Mouse (Mus musculus) midbrain, embryonic 11.5 days (tissue): Measurements from ENCODE around the gene Gm8374. TPM values are rescaled to one million over a fixed set of nuclear protein-coding genes. Genes with fewer than 3 reads are reported as not detected.
"Not testable (repeated sequence)": the region's sequence is repeated elsewhere in the genome, so short reads cannot be mapped to it uniquely, and the experiment has no call there.

Source experiments
- ATAC-seq: fragments of 200-750 bp; cut with Nextera tagmentation; 2 replicates; pipeline ENCODE4 v1.8.0; 2017; ENCODE audit warnings: moderate TSS enrichment, moderate library complexity; ENCODE audit not compliant: low FRiP score
- DNase-seq: peaks from one replicate; pipeline ENCODE4 v3.0.0; 2015; ENCODE audit warnings: low spot score; ENCODE audit errors: missing footprints
- H3K27ac ChIP-seq: fragments of 300-500 bp; sonication (generic); 2 replicates; pipeline ENCODE4 v1.5.1; 2014; ENCODE audit warnings: low read depth, low read length
- H3K27me3 ChIP-seq: fragments of 300-500 bp; sonication (generic); 2 replicates; pipeline ENCODE4 v1.6.1; 2014; ENCODE audit warnings: mild to moderate bottlenecking, low read length, moderate library complexity, mixed read lengths; ENCODE audit not compliant: control insufficient read depth, insufficient read depth
- H3K36me3 ChIP-seq: fragments of 300-500 bp; sonication (generic); 2 replicates; pipeline ENCODE4 v1.6.1; 2014; ENCODE audit warnings: mild to moderate bottlenecking, low read length, moderate library complexity, mixed read lengths; ENCODE audit not compliant: control insufficient read depth, insufficient read depth
- H3K4me1 ChIP-seq: fragments of 300-500 bp; sonication (generic); 2 replicates; pipeline ENCODE4 v1.6.1; 2014; ENCODE audit warnings: low read length; ENCODE audit not compliant: control insufficient read depth, insufficient read depth
- H3K4me2 ChIP-seq: fragments of 300-500 bp; sonication (generic); 2 replicates; pipeline ENCODE4 v1.6.1; 2014; ENCODE audit warnings: mild to moderate bottlenecking, moderate library complexity
- H3K4me3 ChIP-seq: fragments of 300-500 bp; sonication (generic); 2 replicates; pipeline ENCODE4 v1.5.1; 2014; ENCODE audit warnings: low read depth, low read length
- H3K9ac ChIP-seq: fragments of 300-500 bp; sonication (generic); 2 replicates; pipeline ENCODE4 v1.6.1; 2014; ENCODE audit warnings: low read length
- H3K9me3 ChIP-seq: fragments of 300-500 bp; sonication (generic); 2 replicates; pipeline ENCODE4 v1.6.1; 2016; ENCODE audit warnings: low read length; ENCODE audit not compliant: control insufficient read depth
- WGBS: fragments of 180-500 bp; shearing (Covaris S2); extraction: QIAGEN DNeasy Blood & Tissue Kit; methylation state at CpG from one replicate; pipeline ENCODE4 v1.1.7; 2014; 5-methylcytosine and 5-hydroxymethylcytosine counted together
- polyA plus RNA-seq: library from polyadenylated mRNA; unstranded; fragments of >200 nt; fragmentation: Nextera tagmentation; extraction: Ambion mirVana; gene quantifications from 2 replicates; pipeline ENCODE4 v1.2.1, GENCODE M21; 2014

Gm8374 gene
- not detected in 2 replicates for polyA plus RNA-seq

DNA sequence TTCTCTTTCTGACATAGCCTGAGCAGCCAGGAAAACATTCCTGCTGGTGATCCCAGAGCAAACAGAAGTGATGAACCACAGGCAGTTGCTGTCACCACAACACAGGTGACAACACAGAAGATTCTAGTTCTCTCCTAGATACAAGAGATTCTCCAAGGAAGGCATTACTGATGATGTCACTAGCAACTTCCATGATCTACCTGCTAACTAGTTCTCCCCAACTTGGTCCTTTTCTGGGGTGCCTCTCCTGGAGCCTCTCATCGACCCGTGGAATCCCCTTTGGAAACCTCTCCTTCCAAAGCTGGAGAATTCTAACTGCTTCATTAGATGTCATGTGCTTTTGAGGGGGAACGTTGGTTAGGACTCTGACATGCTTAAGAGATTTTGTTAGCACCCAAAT is at the start of gene Gm8374:
Gene Gm8374, minus strand, starts transcription at position 101 of the 400 bp plus-strand sequence.
- not testable (repeated sequence) for DNase-seq

DNA sequence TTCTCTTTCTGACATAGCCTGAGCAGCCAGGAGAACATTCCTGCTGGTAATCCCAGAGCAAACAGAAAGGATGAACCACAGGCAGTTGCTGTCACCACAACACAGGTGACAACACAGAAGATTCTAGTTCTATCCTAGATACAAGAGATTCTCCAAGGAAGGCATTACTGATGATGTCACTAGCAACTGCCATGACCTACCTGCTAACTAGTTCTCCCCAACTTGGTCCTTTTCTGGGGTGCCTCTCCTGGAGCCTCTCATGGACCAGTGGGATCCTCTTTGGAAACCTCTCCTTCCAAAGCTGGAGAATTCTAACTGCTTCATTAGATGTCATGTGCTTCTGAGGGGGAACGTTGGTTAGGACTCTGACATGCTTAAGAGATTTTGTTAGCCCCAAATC is 32.6 kb downstream of the Gm8374 start, which contains the start of gene Gm5797:
Gene Gm5797, minus strand, starts transcription at position 101 of the 400 bp plus-strand sequence.
- WGBS: no CpG with 5 or more reads among the region's 1 CpGs
- ATAC-seq: not testable (repeated sequence)

More for the DNA sequence above, at the start of gene Gm8374:
- not testable (repeated sequence) for H3K4me2 ChIP-seq, H3K4me3 ChIP-seq, H3K27me3 ChIP-seq, H3K36me3 ChIP-seq, H3K9me3 ChIP-seq, H3K9ac ChIP-seq, ATAC-seq, H3K4me1 ChIP-seq, H3K27ac ChIP-seq
- WGBS: 83% methylated on average over 3 of the region's 3 CpGs

DNA sequence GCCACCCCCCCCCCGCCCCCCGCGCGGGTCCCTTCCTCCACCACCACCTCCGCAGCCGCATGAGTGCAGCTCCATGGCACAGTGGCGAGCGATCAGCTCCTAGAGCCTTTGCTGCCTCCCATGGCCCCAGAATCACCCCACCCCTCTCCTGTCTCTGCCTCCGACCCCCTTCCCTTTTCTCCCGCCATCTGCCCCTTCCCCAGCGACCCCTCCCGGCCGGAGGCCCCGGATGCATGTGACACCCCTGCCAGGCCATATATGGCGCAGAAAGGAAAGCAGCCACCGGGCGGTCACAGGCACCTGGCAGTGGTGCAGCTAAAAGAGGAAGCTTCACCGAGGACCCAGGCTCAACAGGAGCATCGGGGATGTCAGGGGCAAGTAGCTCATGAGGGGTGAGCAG is 49.8 kb downstream of the Gm8374 start:
- not testable (repeated sequence) for H3K27ac ChIP-seq, H3K4me1 ChIP-seq, H3K9me3 ChIP-seq, H3K36me3 ChIP-seq, H3K27me3 ChIP-seq
- Histone ChIP-seq H3K4me3 (peak overlapping the region; percentile 48), H3K4me2 (peak overlapping the region; percentile 47), H3K9ac (peak overlapping the region; percentile 60)
- 0 out of 2 replicates have a peak, but pooled peaks have one; percentile 50 for ATAC-seq
- peak; percentile 93 for DNase-seq
- WGBS: 0% methylated on average over 15 of the region's 19 CpGs

More for the DNA sequence above, 32.6 kb downstream of the Gm8374 start, which contains the start of gene Gm5797:
- H3K36me3 ChIP-seq, H3K9ac ChIP-seq, H3K4me1 ChIP-seq, H3K27ac ChIP-seq, H3K27me3 ChIP-seq, H3K4me2 ChIP-seq, DNase-seq, H3K9me3 ChIP-seq, H3K4me3 ChIP-seq: not testable (repeated sequence)

DNA sequence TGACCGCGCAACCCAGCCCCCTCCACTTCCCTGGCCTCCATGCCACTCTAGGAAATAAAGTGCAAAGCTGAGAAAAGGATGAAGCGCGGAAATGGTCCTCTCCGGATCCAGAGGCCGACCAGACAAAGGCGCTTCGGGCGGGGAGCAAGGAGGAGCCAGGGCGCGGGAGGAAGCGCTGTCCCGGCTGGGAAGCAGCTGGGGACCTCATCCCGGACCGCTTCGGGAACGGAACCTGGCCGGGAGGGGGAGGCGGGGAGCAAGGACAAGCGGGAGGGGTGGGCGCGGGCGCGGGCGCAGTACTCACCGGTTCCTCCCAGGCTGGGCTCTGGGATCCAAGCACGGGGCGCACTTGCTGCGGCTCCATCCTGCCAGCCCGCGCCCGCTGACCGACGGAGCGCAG is 50.3 kb downstream of the Gm8374 start, which contains the start of gene Gm3739:
Gene Gm3739, minus strand, starts transcription at position 389 of the 400 bp plus-strand sequence.
- peak within 1 kb of the TSS; percentile 47 for H3K4me2 ChIP-seq
- H3K9ac ChIP-seq: peak within 1 kb of the TSS; percentile 60
- 0% methylated on average over 15 of the region's 35 CpGs for WGBS
- peak within 1 kb of the TSS; percentile 48 for H3K4me3 ChIP-seq
- H3K27me3 ChIP-seq, H3K4me1 ChIP-seq, H3K9me3 ChIP-seq, H3K36me3 ChIP-seq, DNase-seq, ATAC-seq, H3K27ac ChIP-seq: not testable (repeated sequence)

Other genes starting within 250 kb of the Gm8374 start
- not detected in 2 replicates for gene Gm6676, start 239.7 kb downstream of the Gm8374 start, polyA plus RNA-seq
- gene Gm3512, start 190.6 kb downstream of the Gm8374 start, polyA plus RNA-seq: 3.8 and 4.2 TPM in 2 replicates
- not detected in 2 replicates for gene Gm16434, start 170.6 kb downstream of the Gm8374 start, polyA plus RNA-seq
- gene Gm3727, start 100.4 kb downstream of the Gm8374 start, polyA plus RNA-seq: not detected in 2 replicates
- 2.1 and 2.5 TPM in 2 replicates for gene Gm3739, start 50.1 kb downstream of the Gm8374 start, polyA plus RNA-seq
- not detected in 2 replicates for gene Gm5797, start 32.7 kb downstream of the Gm8374 start, polyA plus RNA-seq
- not detected in 2 replicates for gene Gm3755, start 85.8 kb upstream of the Gm8374 start, polyA plus RNA-seq
- gene Gm3752, start 118.6 kb upstream of the Gm8374 start, polyA plus RNA-seq: 2.3 and 2.8 TPM in 2 replicates
- 0.60 and 1.5 TPM in 2 replicates for gene Gm3558, start 203.4 kb upstream of the Gm8374 start, polyA plus RNA-seq
- gene Gm10338, start 230.5 kb upstream of the Gm8374 start, polyA plus RNA-seq: not detected in 2 replicates